Comparison of ENCODE assay signal across 8 mouse cellular contexts in the genomic region with DNA sequence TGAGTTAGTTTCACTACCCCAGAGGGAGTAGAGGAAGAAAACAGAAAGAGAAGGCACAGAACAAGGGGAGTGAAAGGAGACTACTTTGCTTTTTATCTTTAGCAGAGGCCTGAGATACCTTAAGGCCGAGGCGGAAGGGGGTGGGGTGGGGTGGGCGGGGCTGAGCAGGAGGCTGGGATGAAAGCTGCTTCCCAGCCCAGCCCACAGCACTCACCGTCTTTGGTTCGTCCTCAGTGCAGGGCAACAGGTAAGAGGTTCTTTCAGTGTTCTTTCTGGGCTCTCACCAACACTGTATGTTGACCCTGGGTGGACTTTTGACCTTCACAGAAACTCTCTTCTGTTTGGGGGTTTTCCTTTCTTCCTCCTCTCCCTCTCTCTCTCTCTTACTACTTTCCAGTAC. TPM values are rescaled to one million over a fixed set of nuclear protein-coding genes. Genes with fewer than 3 reads are reported as not detected.
DNase-seq lines count a peak whose midpoint lies in the region; ATAC-seq and TF ChIP-seq lines count a peak whose summit lies in the region.

Alas2 (plus strand) TSS at position 137 of the 400 bp plus-strand sequence.

- ATAC-seq in hindbrain, postnatal 0 days: no peak
- peak; percentile 86 for ATAC-seq in heart, embryonic 12.5 days (ENCODE audit: insufficient number of reproducible peaks, low FRiP score)
- peak; percentile 72 for ATAC-seq in liver, embryonic 11.5 days (replicated peaks; ENCODE audit: low FRiP score)

- H3K9ac ChIP-seq in hindbrain, postnatal 0 days (replicated peaks; ENCODE audit: low read length): no peak within 1 kb of the TSS
- no peak within 1 kb of the TSS for H3K9ac ChIP-seq in heart, embryonic 12.5 days
- peak within 1 kb of the TSS; percentile 35 for H3K9ac ChIP-seq in liver, embryonic 11.5 days (ENCODE audit: low read depth, low read length)

- no peak for DNase-seq in hindbrain, embryonic 10.5 days (ENCODE audit: low spot score)
- DNase-seq in hindbrain, postnatal 0 days (ENCODE audit: low spot score): no peak
- no peak for DNase-seq in adrenal gland, postnatal 10 days
- no peak for DNase-seq in liver, embryonic 11.5 days (ENCODE audit: low spot score)
- DNase-seq in left cerebral cortex, adult 18-20 months (ENCODE audit: low spot score in 2 of 2): no peak
- DNase-seq in cerebellum, adult 11-12 months: no peak
- DNase-seq in Muller cell, postnatal 12 days (ENCODE audit: inconsistent ontology term): no peak

- no peaks in the 10 kb centered on the region for H3K4me1 ChIP-seq in hindbrain, embryonic 10.5 days (replicated peaks)
- no peaks in the 10 kb centered on the region for H3K4me1 ChIP-seq in hindbrain, postnatal 0 days (ENCODE audit: insufficient read depth, low read length)
- no peaks in the 10 kb centered on the region for H3K4me1 ChIP-seq in heart, embryonic 12.5 days (replicated peaks)
- H3K4me1 ChIP-seq in liver, embryonic 11.5 days (replicated peaks; ENCODE audit: control insufficient read depth, insufficient read depth, low read length): no peaks in the 10 kb centered on the region; the same call in 1 of the 2 replicates

- no peaks in the 10 kb centered on the region for H3K9me3 ChIP-seq in hindbrain, embryonic 10.5 days
- no peaks in the 10 kb centered on the region for H3K9me3 ChIP-seq in hindbrain, postnatal 0 days (ENCODE audit: low read length)
- no peaks in the 10 kb centered on the region for H3K9me3 ChIP-seq in heart, embryonic 12.5 days (replicated peaks)
- H3K9me3 ChIP-seq in liver, embryonic 11.5 days (ENCODE audit: control insufficient read depth, low read length): no peaks in the 10 kb centered on the region

- 58% methylated on average over 5 of the region's 5 CpGs for WGBS in hindbrain, embryonic 10.5 days
- 52% methylated on average over 5 of the region's 5 CpGs for WGBS in hindbrain, postnatal 0 days
- 41% methylated on average over 4 of the region's 5 CpGs for WGBS in heart, embryonic 12.5 days
- 32% methylated on average over 4 of the region's 5 CpGs for WGBS in liver, embryonic 11.5 days

- no peak for TF ChIP-seq CTCF in hindbrain, postnatal 0 days (IDR thresholded peaks at IDR 0.05; ENCODE audit: low read depth)

- no peak within 1 kb of the TSS for H3K4me2 ChIP-seq in hindbrain, postnatal 0 days (ENCODE audit: low read depth, low read length)
- H3K4me2 ChIP-seq in heart, embryonic 12.5 days: no peak within 1 kb of the TSS
- peak within 1 kb of the TSS; percentile 46 for H3K4me2 ChIP-seq in liver, embryonic 11.5 days

- H3K36me3 ChIP-seq in hindbrain, embryonic 10.5 days: peaks cover 17% of the 10 kb centered on the region; the same call in 1 of the 2 replicates
- H3K36me3 ChIP-seq in hindbrain, postnatal 0 days (ENCODE audit: insufficient read depth, low read length): no peaks in the 10 kb centered on the region
- H3K36me3 ChIP-seq in heart, embryonic 12.5 days: peaks cover 17% of the 10 kb centered on the region; the same call in 1 of the 2 replicates
- H3K36me3 ChIP-seq in liver, embryonic 11.5 days (ENCODE audit: control insufficient read depth, insufficient read depth, low read length): no peaks in the 10 kb centered on the region

- no peak within 1 kb of the TSS for H3K27ac ChIP-seq in hindbrain, embryonic 10.5 days
- no peak within 1 kb of the TSS for H3K27ac ChIP-seq in hindbrain, postnatal 0 days
- no peak within 1 kb of the TSS for H3K27ac ChIP-seq in heart, embryonic 12.5 days (ENCODE audit: poor library complexity, severe bottlenecking)
- peak within 1 kb of the TSS; percentile 55 for H3K27ac ChIP-seq in liver, embryonic 11.5 days (ENCODE audit: low read depth, low read length)

- H3K27me3 ChIP-seq in hindbrain, embryonic 10.5 days (ENCODE audit: insufficient read depth, poor library complexity, severe bottlenecking): no peaks in the 10 kb centered on the region; the same call in 1 of the 2 replicates
- no peaks in the 10 kb centered on the region for H3K27me3 ChIP-seq in hindbrain, postnatal 0 days (ENCODE audit: insufficient read depth, low read length)
- H3K27me3 ChIP-seq in heart, embryonic 12.5 days (replicated peaks): no peaks in the 10 kb centered on the region
- H3K27me3 ChIP-seq in liver, embryonic 11.5 days (replicated peaks; ENCODE audit: control insufficient read depth, insufficient read depth, low read length): no peaks in the 10 kb centered on the region

- no peak within 1 kb of the TSS for H3K4me3 ChIP-seq in hindbrain, embryonic 10.5 days
- H3K4me3 ChIP-seq in hindbrain, postnatal 0 days (ENCODE audit: low read length): no peak within 1 kb of the TSS
- 0 out of 2 replicates have a peak within 1 kb of the TSS, but pooled peaks have one; percentile 9 for H3K4me3 ChIP-seq in heart, embryonic 12.5 days
- H3K4me3 ChIP-seq in liver, embryonic 11.5 days (ENCODE audit: low read depth, low read length): peak within 1 kb of the TSS; percentile 45

RNA-seq across cellular contexts. Expression of gene Alas2, which starts in this region (rescaled TPM):
- 52.9 and 66.4 TPM in 2 replicates for polyA plus RNA-seq in hindbrain, embryonic 10.5 days (2016; fragmentation: Nextera tagmentation; extraction: Ambion mirVana)
- total RNA-seq in hindbrain, postnatal 0 days (2014; rRNA removed): 13.1 and 26.7 TPM in 2 replicates
- polyA plus RNA-seq in hindbrain, postnatal 0 days (2015; fragmentation: Nextera tagmentation; extraction: Ambion mirVana): 7.9 and 9.5 TPM in 2 replicates
- 10 to 100 TPM; 65.6 to 83.7 TPM for total RNA-seq in adrenal gland, postnatal 10 days (2021)
- 156 and 159 TPM in 2 replicates for polyA plus RNA-seq in heart, embryonic 12.5 days (2016; fragmentation: Nextera tagmentation; extraction: Ambion mirVana)
- polyA plus RNA-seq in liver, embryonic 11.5 days (2014; fragmentation: Nextera tagmentation; extraction: Ambion mirVana): 170 and 201 TPM in 2 replicates
- total RNA-seq in left cerebral cortex, adult 18-20 months (2021): 1 to 10 TPM; 3.8 to 6.7 TPM

Comparison
In these comparisons a context has a peak if more than half of its experiments do, and no peak if none do; other contexts are left out.
1. H3K4me3 ChIP-seq: peak in heart, embryonic 12.5 days (single experiment) and liver, embryonic 11.5 days (single experiment); none in hindbrain, embryonic 10.5 days (single experiment) and hindbrain, postnatal 0 days (single experiment).